Mouse (Mus musculus): ENCODE measurements around the gene Rnf182.
A peak's percentile ranks its signal among the peaks of the same experiment; 100 is the strongest.

Rnf182 gene

DNA sequence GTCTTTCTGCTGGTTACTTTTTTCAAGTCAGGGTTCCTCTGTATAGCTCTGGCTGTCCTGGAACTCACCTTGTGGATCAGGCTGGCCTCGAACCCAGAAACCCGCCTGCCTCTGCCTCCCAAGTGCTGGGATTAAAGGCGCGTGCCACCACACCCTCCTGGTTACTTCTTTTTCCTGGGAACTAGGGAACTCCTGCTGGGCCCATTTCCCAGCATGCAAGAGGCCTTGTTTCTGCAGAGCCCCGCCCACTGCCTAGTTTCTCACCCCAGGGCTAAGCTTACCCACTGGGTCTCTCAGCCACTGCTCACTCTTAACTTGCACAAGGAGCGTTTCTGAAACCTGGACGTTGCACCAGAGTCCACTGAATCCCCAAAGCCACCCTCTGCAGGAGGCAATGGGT is 80.5 kb downstream of the Rnf182 start:
- no peak for DNase-seq (ENCODE audit: inconsistent ontology term)

GRCm38 (mm10) chr13:43698506-43698905 is 83.0 kb downstream of the Rnf182 start:
- DNase-seq (ENCODE audit: inconsistent ontology term): no peak

DNA sequence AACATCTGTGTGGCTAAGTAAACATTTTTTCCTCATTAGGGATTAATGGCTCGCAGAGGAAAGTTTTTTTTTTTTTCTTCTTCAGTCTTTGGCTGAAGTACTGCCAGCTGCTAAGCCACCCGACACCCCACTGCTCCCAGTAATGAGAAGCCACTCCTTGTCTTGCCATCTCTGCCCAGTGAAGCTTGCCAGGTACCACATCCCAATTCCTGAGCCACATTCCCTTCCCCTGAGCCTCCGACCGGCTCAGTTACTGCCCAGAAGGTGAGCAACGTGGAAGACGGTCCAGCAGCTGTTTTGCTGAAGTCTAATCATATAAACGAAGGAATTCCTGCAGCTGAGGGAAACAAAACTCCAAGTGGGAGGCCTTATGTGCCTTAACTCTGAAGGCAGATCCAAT is 88.0 kb downstream of the Rnf182 start:
- DNase-seq (ENCODE audit: inconsistent ontology term): peak; percentile 73

- no peak for DNase-seq (ENCODE audit: inconsistent ontology term)
Measured at GRCm38 (mm10) chr13:43704533-43705116, 89.1 kb downstream of the Rnf182 start.

DNA sequence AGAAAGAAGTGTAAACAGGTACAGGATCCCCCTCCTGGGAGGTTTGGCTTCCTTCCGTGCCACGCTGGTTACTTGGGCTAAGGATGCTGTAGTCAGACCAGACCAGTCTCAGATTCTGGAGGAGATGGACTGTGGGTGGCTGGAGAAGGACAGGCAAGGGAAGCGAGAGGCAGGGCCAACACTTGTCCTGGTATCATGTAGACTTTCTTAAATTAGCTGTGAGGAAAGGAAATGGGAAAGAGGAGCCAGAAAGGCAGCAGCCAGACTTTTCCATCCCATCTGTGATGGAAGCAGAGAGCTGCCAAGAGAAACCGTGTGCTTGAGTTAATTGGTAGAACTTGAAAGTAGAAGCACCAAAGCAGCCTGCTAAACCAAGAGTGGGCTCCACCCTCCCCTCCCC is 90.9 kb downstream of the Rnf182 start:
- no peak for DNase-seq (ENCODE audit: inconsistent ontology term)

- DNase-seq (ENCODE audit: inconsistent ontology term): no peak
Measured at GRCm38 (mm10) chr13:43709529-43709928, 94.0 kb downstream of the Rnf182 start.

DNA sequence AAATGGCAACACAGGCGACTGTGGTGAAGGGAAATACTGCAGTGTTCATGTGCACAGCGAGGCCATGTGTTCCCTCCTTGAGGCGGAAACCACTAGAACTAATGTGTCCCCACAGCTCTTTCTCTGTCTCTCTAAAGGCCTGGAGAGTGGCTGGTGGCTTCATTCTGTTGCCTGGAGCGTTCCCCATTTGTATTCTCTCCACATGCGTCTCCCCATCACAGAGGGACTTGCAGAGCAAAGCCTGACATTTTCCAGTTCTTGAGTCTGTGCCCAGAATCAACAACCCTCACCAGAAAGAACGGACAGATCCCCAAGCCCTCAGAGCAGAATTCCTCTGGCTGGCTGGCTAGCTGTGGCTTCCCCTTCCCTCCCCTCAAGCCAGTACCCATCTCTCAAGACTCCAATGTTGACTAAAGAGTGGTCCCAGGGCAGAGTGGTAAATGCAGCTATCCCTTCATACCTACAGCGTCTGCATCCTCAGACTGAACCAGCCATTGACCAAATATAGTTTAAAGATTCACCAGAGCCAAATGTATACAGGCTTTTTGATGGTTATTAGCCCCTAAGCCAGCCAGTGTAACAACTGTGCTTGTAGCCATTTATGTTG is 96.3 kb downstream of the Rnf182 start:
- peak; percentile 26 for DNase-seq (ENCODE audit: inconsistent ontology term)

DNA sequence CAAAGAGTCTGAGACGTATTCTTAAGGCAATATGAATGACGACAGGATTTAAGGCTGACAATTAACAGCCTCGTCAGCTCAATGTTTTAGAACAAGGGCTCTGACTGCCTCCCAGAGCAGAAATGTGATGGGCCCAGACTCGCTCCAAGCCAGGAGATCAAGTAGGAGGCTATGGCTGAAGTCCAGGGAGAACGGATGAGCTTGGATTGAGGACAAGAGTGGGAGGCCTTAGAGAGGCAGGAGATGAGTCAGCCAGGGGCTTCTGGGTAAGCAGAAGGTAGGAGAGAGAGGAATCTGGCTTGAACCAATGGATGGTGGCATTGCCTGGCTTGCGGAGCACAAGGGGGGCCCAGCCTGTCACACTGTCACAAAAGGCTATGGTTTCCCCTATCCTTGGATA is 99.2 kb downstream of the Rnf182 start:
- peak; percentile 29 for DNase-seq (ENCODE audit: inconsistent ontology term)

DNA sequence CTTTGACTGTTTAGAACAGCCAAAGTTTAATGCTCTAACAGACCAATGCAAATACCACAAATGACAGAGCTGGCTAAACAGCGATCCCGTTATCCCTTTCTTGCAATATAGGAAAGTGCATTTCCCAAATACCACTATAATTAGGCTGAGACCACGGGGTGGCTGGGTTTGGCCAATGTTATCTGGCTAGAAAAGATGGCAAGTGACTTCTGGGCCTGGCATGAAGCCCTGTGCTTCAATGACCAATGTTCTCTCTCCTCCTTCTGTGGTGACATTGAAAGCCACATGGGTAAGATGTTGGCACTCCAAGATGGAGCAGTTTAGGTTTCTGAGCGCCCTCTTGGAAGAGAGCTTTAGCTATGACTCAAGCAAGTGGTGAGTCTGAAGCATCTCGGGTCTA is 100.0 kb downstream of the Rnf182 start:
- peak; percentile 47 for DNase-seq (ENCODE audit: inconsistent ontology term)

DNA sequence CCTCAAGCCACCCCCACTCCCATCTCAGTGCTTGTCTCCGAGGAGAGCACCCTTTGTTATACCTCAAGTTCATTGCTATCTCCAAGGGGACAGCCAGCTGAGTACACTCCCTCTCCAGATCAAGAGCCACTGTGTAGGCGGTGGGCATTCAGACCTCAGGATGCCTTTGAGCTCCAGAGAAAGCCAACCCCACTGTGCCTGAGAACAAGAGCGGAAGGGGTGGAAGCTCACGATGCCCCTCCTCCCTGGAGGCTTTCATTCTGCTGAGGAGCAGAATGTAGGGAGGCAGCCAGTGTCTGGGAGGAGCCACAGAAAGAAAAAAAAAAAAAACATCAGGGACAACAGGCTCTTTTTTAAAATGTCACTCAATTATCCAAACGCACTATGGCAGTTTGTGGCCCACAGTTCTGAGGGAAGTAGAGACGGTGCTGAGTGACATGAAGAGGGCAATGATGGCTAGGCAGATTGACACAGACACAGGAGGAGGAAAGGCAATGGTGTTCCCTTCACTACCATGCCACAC is 101.1 kb downstream of the Rnf182 start:
- DNase-seq (ENCODE audit: inconsistent ontology term): peak; percentile 27

- no peak for DNase-seq (ENCODE audit: inconsistent ontology term)
Measured at GRCm38 (mm10) chr13:43718173-43718572, 102.7 kb downstream of the Rnf182 start.

DNA sequence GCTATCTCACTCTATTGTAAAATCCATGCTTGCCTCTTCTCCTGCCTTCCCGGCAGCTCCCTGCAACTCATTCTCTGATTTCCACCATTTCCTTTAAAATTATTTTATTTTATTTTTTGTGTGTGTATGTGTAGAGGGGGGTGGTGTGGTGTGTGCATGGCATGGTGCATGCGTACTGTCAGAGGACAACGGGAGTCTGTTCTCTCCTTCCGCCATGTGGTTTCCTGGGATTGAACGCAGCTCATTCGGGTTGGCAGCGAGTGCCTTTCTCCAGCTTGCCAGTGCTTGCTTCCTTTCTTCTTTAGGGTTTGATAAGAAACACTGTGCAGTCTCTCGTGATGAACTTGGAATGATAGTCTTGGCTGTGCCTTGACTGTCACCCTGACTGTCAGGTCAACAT is 105.0 kb downstream of the Rnf182 start:
- no peak for DNase-seq (ENCODE audit: inconsistent ontology term)
